Mouse (Mus musculus): Measurements from ENCODE around the gene Rad9b. TPM values are rescaled to one million over a fixed set of nuclear protein-coding genes. Genes with fewer than 3 reads are reported as not detected.

The Rad9b gene
- total RNA-seq, 2 experiments from 2014 or later: 4.6 to 4.8 TPM

DNA sequence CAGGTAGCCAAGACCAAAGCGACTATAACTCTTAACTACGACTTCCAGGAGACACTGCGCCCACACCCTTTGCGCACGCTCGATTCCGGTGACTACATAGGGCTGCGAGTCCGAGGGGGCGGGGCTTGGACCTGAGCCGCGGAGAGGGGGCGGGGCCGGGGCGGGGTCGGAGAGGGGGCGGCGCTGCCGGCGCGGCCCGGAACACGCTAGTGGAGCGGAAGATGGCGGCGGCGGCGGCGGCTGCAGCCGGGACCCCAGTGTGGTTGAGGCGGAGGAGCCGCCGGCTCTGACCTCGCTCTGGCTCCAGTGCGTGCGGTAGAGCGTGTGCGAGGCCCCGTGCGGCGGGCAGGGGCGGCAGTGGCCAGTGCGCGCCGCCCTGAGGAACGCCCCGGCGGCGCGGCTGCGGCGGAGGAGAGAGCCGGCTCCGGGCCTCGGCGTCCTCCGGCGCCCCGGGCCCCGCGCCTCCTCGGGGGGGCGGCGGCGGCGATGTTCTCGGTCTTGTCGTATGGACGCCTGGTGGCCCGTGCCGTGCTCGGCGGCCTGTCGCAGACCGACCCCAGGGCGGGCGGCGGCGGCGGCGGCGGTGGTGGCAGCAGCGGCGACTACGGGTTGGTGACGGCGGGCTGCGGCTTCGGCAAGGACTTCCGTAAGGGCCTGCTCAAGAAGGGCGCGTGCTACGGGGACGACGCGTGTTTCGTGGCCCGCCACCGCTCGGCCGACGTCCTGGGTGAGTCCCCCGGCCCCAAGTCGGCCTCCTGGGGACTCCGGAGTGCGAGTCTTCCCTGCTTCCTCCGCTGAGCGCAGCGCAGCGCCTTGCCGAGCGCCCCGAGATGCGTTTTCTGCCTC, 69.6 kb downstream of the Rad9b start, which contains the start of gene Pptc7:
Gene Pptc7, plus strand, starts transcription at position 183 of the 846 bp plus-strand sequence.
- peak; percentile 97 for DNase-seq

DNA sequence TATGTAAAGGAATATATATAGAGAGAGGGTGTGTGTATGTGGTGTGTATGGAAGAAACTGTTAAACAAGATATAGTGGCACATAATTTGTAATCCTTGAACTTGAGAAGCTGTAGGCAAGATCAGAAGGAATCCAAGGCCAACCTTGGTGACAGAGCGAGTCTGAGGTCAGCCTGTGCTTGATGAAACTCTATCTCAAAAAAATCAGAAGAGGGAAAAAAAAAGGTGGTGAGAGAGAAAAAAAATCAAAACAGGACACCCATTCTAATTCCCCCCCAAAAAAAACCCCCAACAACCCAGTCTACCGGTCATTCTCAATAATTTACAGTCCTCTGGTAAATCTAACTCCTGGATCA, 70.2 kb downstream of the Rad9b start:
- no peak for DNase-seq

DNA sequence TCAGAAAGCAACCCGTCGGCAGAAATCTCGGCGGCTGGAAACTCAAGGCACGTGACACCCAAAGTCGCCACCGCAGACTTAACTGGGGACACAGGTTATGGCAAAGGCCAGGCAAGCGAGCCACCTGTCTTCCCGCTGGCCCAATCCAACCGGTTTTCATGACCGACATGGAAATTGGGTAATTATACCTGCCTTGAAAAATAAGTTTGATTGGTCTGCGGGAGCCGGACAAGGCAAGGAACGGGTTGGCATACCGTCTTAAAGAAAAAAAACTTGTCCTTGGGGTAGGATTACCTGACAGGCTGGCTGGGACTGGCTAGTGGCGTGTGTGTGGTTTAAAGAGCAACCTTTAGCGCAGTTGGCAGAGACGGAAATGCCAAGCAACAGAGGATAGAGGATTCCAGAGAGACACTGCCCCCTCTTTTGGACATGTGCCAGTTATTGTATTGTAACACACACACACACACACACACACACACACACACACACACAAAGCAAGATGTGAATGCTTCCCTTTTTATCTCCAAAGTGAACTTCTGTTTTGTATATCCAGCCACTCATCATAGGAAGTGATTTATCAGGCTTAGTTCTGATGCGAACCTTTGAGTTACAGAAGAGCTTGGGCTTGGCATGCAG, 73.1 kb downstream of the Rad9b start:
- DNase-seq: peak; percentile 52

DNA sequence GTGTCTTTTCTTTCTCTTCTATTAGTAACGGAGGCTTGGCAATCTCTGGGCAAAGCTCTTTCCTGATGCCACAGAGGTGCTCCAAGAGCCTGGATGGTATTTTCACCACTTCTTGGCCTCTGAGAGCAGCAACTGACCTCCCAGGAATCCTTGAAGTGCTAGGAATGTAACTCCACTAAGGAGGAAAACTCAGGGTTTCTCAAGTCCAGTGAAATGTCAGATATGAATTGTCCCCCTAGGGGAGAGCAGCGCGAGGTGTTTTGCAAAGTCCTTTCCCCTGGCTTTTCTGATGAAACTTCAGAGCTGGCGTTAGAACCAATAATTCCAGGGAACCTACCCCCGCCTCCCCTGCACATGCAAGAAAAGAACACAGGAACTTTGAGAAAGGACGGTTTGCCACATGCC, 73.6 kb downstream of the Rad9b start:
- peak; percentile 54 for DNase-seq

DNA sequence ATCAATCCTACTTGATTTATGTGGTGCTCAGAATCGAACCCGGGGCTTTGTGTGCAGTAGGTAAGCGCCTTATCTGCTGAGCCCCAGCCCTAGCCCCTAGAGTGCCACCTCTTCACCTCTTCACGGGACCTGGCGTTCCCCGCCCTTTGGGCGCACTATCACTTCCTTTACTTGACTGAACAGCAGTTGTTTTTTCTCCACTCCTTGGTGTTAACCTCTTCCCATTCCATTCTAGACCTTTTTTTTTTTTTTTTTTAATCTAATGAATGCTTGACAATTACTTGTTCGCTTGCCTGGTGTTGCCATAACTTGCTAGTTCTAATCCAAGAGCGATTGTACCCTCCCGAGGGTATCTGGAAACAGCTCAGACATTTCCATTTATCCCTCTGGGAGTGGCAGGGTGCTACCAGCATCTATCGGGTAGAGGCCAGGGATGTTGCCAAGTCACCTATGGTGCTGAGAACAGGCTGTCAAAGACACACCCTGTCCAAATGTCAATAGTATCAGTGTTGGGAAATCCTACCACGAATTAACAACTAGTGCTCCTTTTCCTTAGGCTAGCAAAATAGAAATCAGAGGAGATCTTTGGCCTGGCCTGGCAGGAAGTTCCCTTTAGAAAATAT, 74.1 kb downstream of the Rad9b start:
- DNase-seq: no peak

DNA sequence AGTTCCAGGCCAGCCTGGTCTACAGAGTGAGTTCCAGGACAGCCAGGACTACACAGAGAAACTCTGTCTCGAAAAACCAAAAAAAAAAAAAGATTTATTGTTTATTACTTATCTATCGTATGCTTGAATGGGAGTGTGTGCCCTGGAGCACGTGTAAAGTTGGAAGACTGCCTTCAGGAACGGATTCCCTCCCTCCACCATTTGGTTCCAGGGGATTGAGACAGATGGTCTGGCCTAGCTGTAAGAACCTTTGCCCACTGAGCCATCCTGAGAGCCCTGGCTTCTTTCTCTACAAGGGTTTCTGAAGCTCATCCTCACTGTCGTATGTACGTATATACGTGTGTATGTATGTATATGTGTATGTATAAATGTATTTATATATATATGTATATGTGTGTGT, 75.1 kb downstream of the Rad9b start:
- DNase-seq: no peak

DNA sequence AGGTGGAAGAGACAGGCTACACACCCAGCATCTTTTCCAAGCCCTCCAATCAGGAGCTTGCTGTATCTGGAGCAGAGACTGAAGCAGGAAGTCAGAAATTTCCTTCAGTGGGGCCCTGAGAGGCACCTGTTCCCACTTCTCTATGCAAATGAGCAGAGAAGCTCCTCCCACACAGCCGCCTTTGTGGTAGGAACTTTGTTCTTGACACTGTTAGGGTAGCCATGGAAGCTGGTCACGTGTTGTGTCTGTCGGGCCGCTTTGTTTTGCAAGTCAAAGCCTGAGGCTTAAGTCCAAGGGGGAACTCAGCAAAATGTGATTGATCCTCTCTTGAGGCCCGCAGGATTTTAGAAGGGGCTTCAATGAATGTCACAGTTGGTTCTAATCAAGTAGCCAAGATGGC, 79.2 kb downstream of the Rad9b start:
- DNase-seq: no peak

Other genes with a start within 250 kb of the Rad9b start
- gene Ccdc63, start 213.4 kb downstream of the Rad9b start, total RNA-seq (2021): not detected
- gene Ppp1cc, start 196.0 kb downstream of the Rad9b start, total RNA-seq (2021): 100 to 1,000 TPM; 149 to 173 TPM
- gene Hvcn1, start 147.4 kb downstream of the Rad9b start, total RNA-seq (2021): 1 to 10 TPM; 5.8 to 6.6 TPM
- 10 to 100 TPM; 11.1 to 13.5 TPM for gene Tctn1, start 89.8 kb downstream of the Rad9b start, total RNA-seq (2021)
- gene Pptc7, start 69.9 kb downstream of the Rad9b start, total RNA-seq (2021): 10 to 100 TPM; 36.7 to 49.2 TPM
- gene Vps29, start 136 bp upstream of the Rad9b start, total RNA-seq (2021): 100 to 1,000 TPM; 121 to 131 TPM
- gene Gpn3, start 17.6 kb upstream of the Rad9b start, total RNA-seq (2021): 10 to 100 TPM; 27.2 to 33.8 TPM
- gene Fam216a, start 18.1 kb upstream of the Rad9b start, total RNA-seq (2021): 10 to 100 TPM; 30.3 to 32.7 TPM
- gene Arpc3, start 37.6 kb upstream of the Rad9b start, total RNA-seq (2021): 100 to 1,000 TPM; 164 to 207 TPM
- gene Anapc7, start 67.5 kb upstream of the Rad9b start, total RNA-seq (2021): 10 to 100 TPM; 46.8 to 50.1 TPM
- 100 to 1,000 TPM; 202 to 226 TPM for gene Atp2a2, start 148.0 kb upstream of the Rad9b start, total RNA-seq (2021)